Mouse (Mus musculus): Measurements from ENCODE around the gene Acad9. TPM values are rescaled to one million over a fixed set of nuclear protein-coding genes. Genes with fewer than 3 reads are reported as not detected.

The Acad9 gene
- polyA plus RNA-seq (2015; fragmentation: Illumina TruSeq; extraction: RNeasy Lipid Tissue Mini Kit (QIAGEN cat#74804); ENCODE audit: low read depth, low replicate concordance), result 40.3 TPM

GRCm38 (mm10) chr3:36065843-36066651 lies at the start of gene Acad9:
Acad9 (plus strand) TSS chr3:36065979.

DNA sequence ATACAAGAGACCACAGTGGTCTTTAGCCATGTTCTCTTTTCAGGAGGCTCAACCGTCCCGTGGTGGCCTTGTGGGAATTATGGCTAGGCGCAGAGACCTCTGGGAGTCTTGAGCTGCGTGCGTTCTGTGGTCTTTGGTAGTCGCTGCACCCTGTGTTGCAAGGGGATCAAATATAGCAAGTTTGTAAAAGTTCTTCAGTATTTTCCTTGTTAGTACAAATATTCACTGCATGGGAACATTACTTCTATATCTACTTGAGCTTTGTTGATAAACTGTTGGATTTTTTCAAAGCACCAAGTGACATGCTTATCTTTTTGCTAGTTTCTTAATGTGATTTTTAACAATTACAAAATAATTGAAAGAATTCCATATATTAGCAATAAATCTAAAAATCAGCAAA lies 12.3 kb upstream of the Acad9 start, which contains the start of gene Ccdc144b:
Ccdc144b (minus strand) TSS at position 101 of the 400 bp plus-strand sequence.

Other genes with a start within 250 kb of the Acad9 start
- gene Dcun1d1, start 128.5 kb upstream of the Acad9 start, polyA plus RNA-seq (2015; fragmentation: Illumina TruSeq; extraction: RNeasy Lipid Tissue Mini Kit (QIAGEN cat#74804); ENCODE audit: low read depth, low replicate concordance), result 81.9 TPM
- 23.3 TPM for gene Mccc1, start 65.3 kb upstream of the Acad9 start, polyA plus RNA-seq (2015; fragmentation: Illumina TruSeq; extraction: RNeasy Lipid Tissue Mini Kit (QIAGEN cat#74804); ENCODE audit: low read depth, low replicate concordance)
- gene Ccdc144b, start 12.4 kb upstream of the Acad9 start, polyA plus RNA-seq (2015; fragmentation: Illumina TruSeq; extraction: RNeasy Lipid Tissue Mini Kit (QIAGEN cat#74804); ENCODE audit: low read depth, low replicate concordance), result not detected
- gene D3Ertd254e, start 85.0 kb downstream of the Acad9 start, polyA plus RNA-seq (2015; fragmentation: Illumina TruSeq; extraction: RNeasy Lipid Tissue Mini Kit (QIAGEN cat#74804); ENCODE audit: low read depth, low replicate concordance), result 10.1 TPM
- gene Qrfpr, start 156.3 kb downstream of the Acad9 start, polyA plus RNA-seq (2015; fragmentation: Illumina TruSeq; extraction: RNeasy Lipid Tissue Mini Kit (QIAGEN cat#74804); ENCODE audit: low read depth, low replicate concordance), result 4.5 TPM

Measured in brain, adult 10 weeks (tissue).